Mouse (Mus musculus) bone marrow, adult 2 months (tissue): ENCODE results near the gene Ccn2.

Experiments used
- CTCF ChIP-seq: fragments of 200-500 bp; IDR thresholded peaks from 2 replicates; pipeline ENCODE4 v1.5.1; 2011; ENCODE audit warnings: low read length, control low read depth; ENCODE audit not compliant: control insufficient read depth, insufficient read depth
- POLR2A ChIP-seq: fragments of 200-500 bp; IDR thresholded peaks from 2 replicates; pipeline ENCODE4 v1.6.1; 2011; ENCODE audit warnings: low read depth, mild to moderate bottlenecking, control low read depth, low read length, borderline replicate concordance; ENCODE audit not compliant: control insufficient read depth

DNA sequence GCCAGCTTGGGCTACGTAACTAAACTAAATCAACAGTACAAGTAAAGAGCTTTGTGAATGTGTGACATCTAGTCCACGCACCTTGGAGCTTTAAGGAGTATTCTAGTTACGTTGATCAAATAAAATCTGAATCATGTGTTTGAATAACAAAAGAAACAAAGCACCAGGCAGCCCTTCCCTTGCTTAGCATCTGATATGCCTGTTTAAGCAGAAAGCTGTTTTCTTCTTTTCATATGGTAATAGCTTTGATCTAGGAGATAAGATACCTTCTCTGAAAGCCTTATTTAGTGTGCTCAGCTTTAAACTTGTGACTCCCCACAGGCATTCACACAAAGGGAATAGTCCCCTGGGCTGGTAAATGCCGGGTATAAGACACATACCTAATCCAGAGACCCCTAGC, 4.7 kb upstream of the Ccn2 start:
- TF ChIP-seq CTCF, result no peak
- TF ChIP-seq POLR2A, result no peak
